Mouse (Mus musculus): ENCODE data around the gene Gjb5. TPM values are rescaled to one million over a fixed set of nuclear protein-coding genes. Genes with fewer than 3 reads are reported as not detected.

Gene Gjb5
- polyA plus RNA-seq, 1 experiment from 2014 or later = 0.07 TPM

GRCm38 (mm10) chr4:127345000-127345399 is 13.0 kb downstream of the Gjb5 start:
- Histone ChIP-seq H3K27me3 (no peaks in the 10 kb centered on the region), H3K4me1 (replicated peaks) (no peaks in the 10 kb centered on the region), H3K27ac (replicated peaks) (no peak overlapping the region), H3K9me3 (replicated peaks) (no peaks in the 10 kb centered on the region), H3K9ac (no peak overlapping the region), H3K4me3 (replicated peaks) (no peak overlapping the region), H3K36me3 (replicated peaks) (no peaks in the 10 kb centered on the region), H3K4me2 (no peak overlapping the region)
- 72% methylated on average over 5 of the region's 5 CpGs for WGBS (ENCODE audit: insufficient replicate concordance)
- ATAC-seq (ENCODE audit: insufficient read depth) = no peak

GRCm38 (mm10) chr4:127341372-127341771 is 16.6 kb downstream of the Gjb5 start:
- H3K27me3 ChIP-seq = no peaks in the 10 kb centered on the region
- no peak overlapping the region for H3K9ac ChIP-seq
- no peaks in the 10 kb centered on the region for H3K9me3 ChIP-seq (replicated peaks)
- WGBS (ENCODE audit: insufficient replicate concordance) = 42% methylated on average over 6 of the region's 6 CpGs
- H3K4me2 ChIP-seq = no peak overlapping the region
- no peak overlapping the region for H3K27ac ChIP-seq (replicated peaks)
- H3K4me3 ChIP-seq (replicated peaks) = no peak overlapping the region
- no peaks in the 10 kb centered on the region for H3K36me3 ChIP-seq (replicated peaks)
- H3K4me1 ChIP-seq (replicated peaks) = no peaks in the 10 kb centered on the region
- ATAC-seq (ENCODE audit: insufficient read depth) = no peak

GRCm38 (mm10) chr4:127337668-127338067 is 20.3 kb downstream of the Gjb5 start:
- WGBS (ENCODE audit: insufficient replicate concordance) = 52% methylated on average over 5 of the region's 5 CpGs

GRCm38 (mm10) chr4:127334870-127335504 is 23.0 kb downstream of the Gjb5 start:
- WGBS (ENCODE audit: insufficient replicate concordance) = 41% methylated on average over 5 of the region's 5 CpGs
- Histone ChIP-seq H3K4me2 (no peak overlapping the region), H3K27me3 (peaks cover 17% of the 10 kb centered on the region), H3K4me3 (replicated peaks) (no peak overlapping the region), H3K9ac (no peak overlapping the region), H3K36me3 (replicated peaks) (no peaks in the 10 kb centered on the region), H3K27ac (replicated peaks) (no peak overlapping the region), H3K4me1 (replicated peaks) (0 out of 2 replicates have a peak, but pooled peaks cover 4% of the 10 kb centered on the region), H3K9me3 (replicated peaks) (no peaks in the 10 kb centered on the region)
- ATAC-seq (ENCODE audit: insufficient read depth) = no peak

More at GRCm38 (mm10) chr4:127337668-127338067, 20.3 kb downstream of the Gjb5 start:
- Histone ChIP-seq H3K36me3 (replicated peaks) (no peaks in the 10 kb centered on the region), H3K27me3 (no peaks in the 10 kb centered on the region), H3K9ac (no peak overlapping the region), H3K4me3 (replicated peaks) (no peak overlapping the region), H3K9me3 (replicated peaks) (no peaks in the 10 kb centered on the region), H3K27ac (replicated peaks) (no peak overlapping the region), H3K4me1 (replicated peaks) (no peaks in the 10 kb centered on the region), H3K4me2 (no peak overlapping the region)
- no peak for ATAC-seq (ENCODE audit: insufficient read depth)

- H3K4me1 ChIP-seq (replicated peaks) = 0 out of 2 replicates have a peak, but pooled peaks cover 4% of the 10 kb centered on the region
- H3K36me3 ChIP-seq (replicated peaks) = no peaks in the 10 kb centered on the region
- ATAC-seq (ENCODE audit: insufficient read depth) = no peak
- no peak overlapping the region for H3K27ac ChIP-seq (replicated peaks)
- no peak overlapping the region for H3K9ac ChIP-seq
- no peak overlapping the region for H3K4me2 ChIP-seq
- H3K9me3 ChIP-seq (replicated peaks) = no peaks in the 10 kb centered on the region
- H3K4me3 ChIP-seq (replicated peaks) = no peak overlapping the region
- H3K27me3 ChIP-seq = peaks cover 42% of the 10 kb centered on the region
- 30% methylated on average over 13 of the region's 13 CpGs for WGBS (ENCODE audit: insufficient replicate concordance)
Measured at GRCm38 (mm10) chr4:127331171-127331570, 26.8 kb downstream of the Gjb5 start.

- Histone ChIP-seq H3K9me3 (replicated peaks) (no peaks in the 10 kb centered on the region), H3K9ac (no peak within 1 kb of the TSS), H3K36me3 (replicated peaks) (no peaks in the 10 kb centered on the region), H3K4me3 (replicated peaks) (no peak within 1 kb of the TSS), H3K4me1 (replicated peaks) (0 out of 2 replicates have a peak, but pooled peaks cover 4% of the 10 kb centered on the region), H3K27ac (replicated peaks) (no peak within 1 kb of the TSS), H3K4me2 (peak within 1 kb of the TSS; percentile 23), H3K27me3 (peaks cover 45% of the 10 kb centered on the region)
- ATAC-seq (ENCODE audit: insufficient read depth) = no peak
- 4% methylated on average over 49 of the region's 49 CpGs for WGBS (ENCODE audit: insufficient replicate concordance)
Measured at GRCm38 (mm10) chr4:127330181-127331100, 27.5 kb downstream of the Gjb5 start, which contains the start of gene Gjb3. TSS of gene Gjb3 (minus strand) at chr4:127330844.

GRCm38 (mm10) chr4:127329751-127330150 is 28.2 kb downstream of the Gjb5 start:
- no peaks in the 10 kb centered on the region for H3K9me3 ChIP-seq (replicated peaks)
- H3K36me3 ChIP-seq (replicated peaks) = no peaks in the 10 kb centered on the region
- ATAC-seq (ENCODE audit: insufficient read depth) = no peak
- WGBS (ENCODE audit: insufficient replicate concordance) = 1% methylated on average over 13 of the region's 13 CpGs
- H3K27ac ChIP-seq (replicated peaks) = no peak overlapping the region
- H3K4me3 ChIP-seq (replicated peaks) = no peak overlapping the region
- H3K4me1 ChIP-seq (replicated peaks) = 0 out of 2 replicates have a peak, but pooled peaks cover 4% of the 10 kb centered on the region
- H3K9ac ChIP-seq = no peak overlapping the region
- peak overlapping the region; percentile 23 for H3K4me2 ChIP-seq
- H3K27me3 ChIP-seq = peaks cover 45% of the 10 kb centered on the region

GRCm38 (mm10) chr4:127329046-127329445 is 28.9 kb downstream of the Gjb5 start:
- ATAC-seq (ENCODE audit: insufficient read depth) = no peak
- Histone ChIP-seq H3K36me3 (replicated peaks) (no peaks in the 10 kb centered on the region), H3K9me3 (replicated peaks) (no peaks in the 10 kb centered on the region), H3K27ac (replicated peaks) (no peak overlapping the region), H3K9ac (no peak overlapping the region), H3K4me3 (replicated peaks) (no peak overlapping the region), H3K4me1 (replicated peaks) (0 out of 2 replicates have a peak, but pooled peaks cover 4% of the 10 kb centered on the region), H3K4me2 (no peak overlapping the region), H3K27me3 (peaks cover 45% of the 10 kb centered on the region)
- WGBS (ENCODE audit: insufficient replicate concordance) = 16% methylated on average over 3 of the region's 3 CpGs

- Histone ChIP-seq H3K4me3 (replicated peaks) (no peak overlapping the region), H3K4me1 (replicated peaks) (0 out of 2 replicates have a peak, but pooled peaks cover 4% of the 10 kb centered on the region), H3K9me3 (replicated peaks) (no peaks in the 10 kb centered on the region), H3K36me3 (replicated peaks) (no peaks in the 10 kb centered on the region), H3K9ac (no peak overlapping the region), H3K27ac (replicated peaks) (no peak overlapping the region), H3K27me3 (peaks cover 45% of the 10 kb centered on the region), H3K4me2 (no peak overlapping the region)
- WGBS (ENCODE audit: insufficient replicate concordance) = 31% methylated on average over 7 of the region's 7 CpGs
- ATAC-seq (ENCODE audit: insufficient read depth) = no peak
Measured at GRCm38 (mm10) chr4:127328378-127328777, 29.6 kb downstream of the Gjb5 start.

- 0 out of 2 replicates have a peak, but pooled peaks cover 4% of the 10 kb centered on the region for H3K4me1 ChIP-seq (replicated peaks)
- no peak for ATAC-seq (ENCODE audit: insufficient read depth)
- peaks cover 45% of the 10 kb centered on the region for H3K27me3 ChIP-seq
- no peaks in the 10 kb centered on the region for H3K36me3 ChIP-seq (replicated peaks)
- H3K4me3 ChIP-seq (replicated peaks) = no peak overlapping the region
- no peak overlapping the region for H3K4me2 ChIP-seq
- no peak overlapping the region for H3K27ac ChIP-seq (replicated peaks)
- WGBS (ENCODE audit: insufficient replicate concordance) = 18% methylated on average over 6 of the region's 6 CpGs
- no peak overlapping the region for H3K9ac ChIP-seq
- H3K9me3 ChIP-seq (replicated peaks) = no peaks in the 10 kb centered on the region
Measured at GRCm38 (mm10) chr4:127327749-127328148, 30.2 kb downstream of the Gjb5 start.

- H3K4me3 ChIP-seq (replicated peaks) = no peak overlapping the region
- H3K27me3 ChIP-seq = peaks cover 45% of the 10 kb centered on the region
- 14% methylated on average over 7 of the region's 7 CpGs for WGBS (ENCODE audit: insufficient replicate concordance)
- 0 out of 2 replicates have a peak, but pooled peaks cover 4% of the 10 kb centered on the region for H3K4me1 ChIP-seq (replicated peaks)
- H3K4me2 ChIP-seq = no peak overlapping the region
- no peak for ATAC-seq (ENCODE audit: insufficient read depth)
- no peaks in the 10 kb centered on the region for H3K9me3 ChIP-seq (replicated peaks)
- H3K27ac ChIP-seq (replicated peaks) = no peak overlapping the region
- H3K9ac ChIP-seq = no peak overlapping the region
- no peaks in the 10 kb centered on the region for H3K36me3 ChIP-seq (replicated peaks)
Measured at GRCm38 (mm10) chr4:127327258-127327657, 30.7 kb downstream of the Gjb5 start.

All from liver, embryonic 15.5 days (tissue).